Mouse (Mus musculus) cortical plate, adult 2 months (tissue): ENCODE data around the gene Fasl.

Experiments
- CTCF ChIP-seq: fragments of 200-500 bp; IDR thresholded peaks from 2 replicates; pipeline ENCODE4 v1.5.1; 2011; ENCODE audit warnings: mild to moderate bottlenecking, control low read depth, low read length; ENCODE audit not compliant: insufficient read depth; ENCODE audit errors: extremely low read depth
- POLR2A ChIP-seq: fragments of 200-500 bp; IDR thresholded peaks from 2 replicates; pipeline ENCODE4 v1.6.1; 2011; ENCODE audit warnings: mild to moderate bottlenecking, low read length, control low read depth; ENCODE audit not compliant: insufficient read depth; ENCODE audit errors: extremely low read depth

DNA sequence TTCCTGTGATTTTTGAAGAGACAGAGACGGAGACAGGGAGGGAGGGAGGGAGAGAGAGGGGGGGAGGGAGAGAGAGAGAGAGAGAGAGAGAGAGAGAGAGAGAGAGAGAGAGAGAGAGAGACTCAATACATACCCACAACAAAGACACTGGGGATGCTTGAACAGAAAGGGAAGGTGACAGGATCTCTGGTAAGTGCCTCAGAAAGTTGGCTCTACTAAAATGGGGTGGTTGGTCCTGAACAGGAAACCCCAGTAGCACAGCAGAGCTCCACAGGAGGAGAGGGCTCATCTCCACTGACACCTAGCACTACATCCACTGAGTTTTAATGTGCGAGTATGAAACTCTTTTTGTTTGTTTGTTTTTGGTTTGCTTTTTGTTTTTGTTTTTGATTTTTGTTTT is 13.0 kb upstream of the Fasl start:
- no peak for TF ChIP-seq CTCF
- TF ChIP-seq POLR2A, result no peak
